Mouse (Mus musculus) kidney, postnatal 14 days (tissue): ENCODE measurements at regions not wholly inside any gene's neighbourhood (a gene's known extent, or its start where the extent isn't known, plus 50 kb on each side); places are given as distances from the start of the nearest gene placed in this dataset.

ENCODE experiments used
- DNase-seq: peaks from one replicate; pipeline ENCODE4 v3.0.0; 2022; ENCODE audit warnings: mixed read lengths

- no peak for DNase-seq
Measured at GRCm38 (mm10) chr12:27595576-27595975, 253.2 kb upstream of the Sox11 start.

- no peak for DNase-seq
Measured at GRCm38 (mm10) chr12:27593436-27593835, 251.1 kb upstream of the Sox11 start.

GRCm38 (mm10) chr12:27576109-27576700, 233.8 kb upstream of the Sox11 start:
- no peak for DNase-seq

- no peak for DNase-seq
Measured at GRCm38 (mm10) chr12:27575629-27576028, 233.3 kb upstream of the Sox11 start.

- DNase-seq, result no peak
Measured at GRCm38 (mm10) chr12:27567250-27567649, 224.9 kb upstream of the Sox11 start.

- no peak for DNase-seq
Measured at GRCm38 (mm10) chr12:27565965-27566507, 223.7 kb upstream of the Sox11 start.

- no peak for DNase-seq
Measured at GRCm38 (mm10) chr12:27564641-27565306, 222.4 kb upstream of the Sox11 start.

GRCm38 (mm10) chr12:27563900-27564299, 221.5 kb upstream of the Sox11 start:
- DNase-seq, result no peak

GRCm38 (mm10) chr12:27552809-27553208, 210.4 kb upstream of the Sox11 start:
- peak; percentile 0 for DNase-seq

- DNase-seq, result no peak
Measured at GRCm38 (mm10) chr12:27538210-27538609, 195.8 kb upstream of the Sox11 start.

GRCm38 (mm10) chr12:27537507-27537906, 195.1 kb upstream of the Sox11 start:
- DNase-seq, result no peak

GRCm38 (mm10) chr12:27537017-27537416, 194.6 kb upstream of the Sox11 start:
- no peak for DNase-seq

GRCm38 (mm10) chr12:27525604-27526003, 183.2 kb upstream of the Sox11 start:
- no peak for DNase-seq

- no peak for DNase-seq
Measured at GRCm38 (mm10) chr12:27513253-27513652, 170.9 kb upstream of the Sox11 start.

- no peak for DNase-seq
Measured at GRCm38 (mm10) chr12:27508226-27508560, 165.8 kb upstream of the Sox11 start.

GRCm38 (mm10) chr12:27507523-27508225, 165.3 kb upstream of the Sox11 start:
- peak; percentile 70 for DNase-seq

GRCm38 (mm10) chr12:27502716-27503486, 160.5 kb upstream of the Sox11 start:
- no peak for DNase-seq

GRCm38 (mm10) chr12:27500516-27500915, 158.1 kb upstream of the Sox11 start:
- no peak for DNase-seq

GRCm38 (mm10) chr12:27499276-27499675, 156.9 kb upstream of the Sox11 start:
- DNase-seq, result no peak

- DNase-seq, result no peak
Measured at GRCm38 (mm10) chr12:27496826-27497557, 154.6 kb upstream of the Sox11 start.

GRCm38 (mm10) chr12:27492270-27492669, 149.9 kb upstream of the Sox11 start:
- peak; percentile 4 for DNase-seq

GRCm38 (mm10) chr12:27481230-27481629, 138.9 kb upstream of the Sox11 start:
- DNase-seq, result no peak
